Mouse (Mus musculus) hematopoietic stem cell, adult 5-6 weeks (primary cell): ENCODE measurements at regions not wholly inside any gene's neighbourhood (a gene's known extent, or its start where the extent isn't known, plus 50 kb on each side); places are given as distances from the start of the nearest gene placed in this dataset.

Experiments
- ATAC-seq, 2 experiments: fragments of 125-278 bp in 1 of 2; replicated peaks in 1 of 2; 2 replicates each; pipeline ENCODE4 v1.8.0; 2016 to 2017; ENCODE audit warnings: inconsistent platforms in 2 of 2, mild to moderate bottlenecking in 2 of 2, moderate number of reproducible peaks in 2 of 2, low read depth in 1 of 2, moderate TSS enrichment in 1 of 2; ENCODE audit not compliant: low FRiP score in 2 of 2, poor library complexity in 2 of 2, severe bottlenecking in 2 of 2, insufficient read depth in 1 of 2, low TSS enrichment in 1 of 2

GRCm38 (mm10) chr14:105621124-105621523 lies 275.5 kb downstream of the Spry2 start:
- ATAC-seq: no peak

GRCm38 (mm10) chr14:105619449-105619848 lies 277.2 kb downstream of the Spry2 start:
- ATAC-seq: no peak

GRCm38 (mm10) chr14:105615766-105616165 lies 280.9 kb downstream of the Spry2 start:
- no peak for ATAC-seq

GRCm38 (mm10) chr14:105612794-105613193 lies 283.8 kb downstream of the Spry2 start:
- peak; percentile 25 to 35; a peak in 2 of 4 replicates for ATAC-seq

- ATAC-seq: peak; percentile 90 to 91
These were observed 287.8 kb downstream of the Spry2 start for GRCm38 (mm10) chr14:105608804-105609203.

GRCm38 (mm10) chr14:105606551-105606950 lies 290.1 kb downstream of the Spry2 start:
- no peak for ATAC-seq

- no peak for ATAC-seq
These were observed 292.2 kb downstream of the Spry2 start for GRCm38 (mm10) chr14:105604451-105604850.

- ATAC-seq: peak; percentile 98 to 99
These were observed 293.6 kb downstream of the Spry2 start for GRCm38 (mm10) chr14:105603047-105603461.

- ATAC-seq: no peak
These were observed 296.8 kb downstream of the Spry2 start for GRCm38 (mm10) chr14:105599550-105600453.

GRCm38 (mm10) chr14:105589751-105590150 lies 306.9 kb downstream of the Spry2 start:
- ATAC-seq: no peak

GRCm38 (mm10) chr14:105589261-105589660 lies 307.4 kb downstream of the Spry2 start:
- no peak for ATAC-seq

- ATAC-seq: no peak
These were observed 308.0 kb downstream of the Spry2 start for GRCm38 (mm10) chr14:105588391-105589163.

- ATAC-seq: no peak
These were observed 308.6 kb downstream of the Spry2 start for GRCm38 (mm10) chr14:105588029-105588390.

- ATAC-seq: peak; percentile 76 to 87
These were observed 312.0 kb downstream of the Spry2 start for GRCm38 (mm10) chr14:105584632-105585031.

- ATAC-seq: no peak
These were observed 313.1 kb downstream of the Spry2 start for GRCm38 (mm10) chr14:105583497-105583896.

- no peak for ATAC-seq
These were observed 317.9 kb downstream of the Ndfip2 start for GRCm38 (mm10) chr14:105576266-105576665.

GRCm38 (mm10) chr14:105572036-105572891 lies 313.9 kb downstream of the Ndfip2 start:
- no peak for ATAC-seq
